Mouse (Mus musculus): ENCODE measurements around the gene Mtx3.

DNA sequence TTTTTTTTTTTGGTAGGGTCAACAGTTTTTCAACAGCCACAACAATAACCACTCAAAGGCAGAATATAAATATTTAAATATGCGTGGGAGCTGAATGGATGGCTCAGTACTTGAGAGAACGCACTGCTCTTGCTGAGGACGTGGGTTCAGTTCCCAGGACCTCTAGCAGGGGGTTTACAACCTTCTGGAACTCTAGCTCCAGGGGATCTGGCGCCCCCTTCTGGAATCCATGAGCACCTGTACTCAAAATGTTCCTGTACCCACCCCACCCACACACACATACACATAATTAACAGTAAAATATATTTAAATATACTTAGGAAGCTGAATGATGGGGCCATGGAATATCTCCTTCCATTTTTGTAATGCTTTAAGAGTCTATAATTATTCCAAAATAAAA lies 11.3 kb downstream of the Mtx3 start:
- TF ChIP-seq POLR2A (IDR thresholded peaks at IDR 0.05; ENCODE audit: insufficient read depth, low read depth, low read length) (no peak), CTCF (IDR thresholded peaks at IDR 0.05; ENCODE audit: insufficient read depth, low read depth, low read length) (no peak)

All from olfactory bulb, adult 2 months (tissue).